Mouse (Mus musculus): ENCODE results near the gene Tfip11. TPM values are rescaled to one million over a fixed set of nuclear protein-coding genes. Genes with fewer than 3 reads are reported as not detected.

Tfip11 gene
- polyA plus RNA-seq, 1 experiment, result 31.6 TPM

DNA sequence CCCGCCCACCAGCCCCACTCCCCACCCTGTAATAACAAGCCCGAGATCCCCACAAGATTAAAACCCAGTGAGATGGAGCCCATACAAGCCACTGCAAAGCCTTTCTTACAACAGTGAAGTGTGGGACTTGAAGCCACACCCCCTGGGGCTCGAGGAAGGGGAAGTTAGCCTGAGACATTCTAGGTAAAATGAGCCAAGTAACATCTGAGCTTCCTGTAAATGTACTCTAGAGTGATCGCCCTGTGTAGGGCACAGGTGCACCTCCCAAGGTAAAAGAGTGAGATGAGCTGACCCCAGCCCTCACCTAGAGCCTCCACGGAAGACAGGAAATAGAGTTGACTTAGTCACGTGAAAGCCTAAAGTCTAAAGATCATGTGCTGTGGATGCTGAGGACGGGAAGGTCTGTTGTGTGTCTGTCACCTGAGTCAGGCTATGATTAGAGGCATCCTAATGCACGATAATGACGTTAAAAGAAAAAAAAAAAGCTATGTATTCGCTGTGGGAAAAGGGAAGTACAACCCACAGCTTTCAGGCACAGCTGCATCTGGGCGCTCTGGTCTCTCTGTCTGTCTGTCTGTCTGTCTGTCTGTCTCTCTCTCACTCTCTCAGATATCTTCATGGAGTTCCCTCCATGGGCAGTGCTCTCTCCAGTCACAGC, 39.0 kb upstream of the Tfip11 start:
- H3K27ac ChIP-seq (ENCODE audit: control insufficient read depth, insufficient read depth, low read depth, low read length), result no peak overlapping the region
- no peaks in the 10 kb centered on the region for H3K36me3 ChIP-seq (ENCODE audit: control insufficient read depth, insufficient read depth, low read length)
- H3K4me3 ChIP-seq (ENCODE audit: control insufficient read depth, low read depth, low read length), result no peak overlapping the region
- no peak for TF ChIP-seq POLR2A (IDR thresholded peaks at IDR 0.05; ENCODE audit: control insufficient read depth, low read depth, low read length)
- no peak for TF ChIP-seq CTCF (IDR thresholded peaks at IDR 0.05; ENCODE audit: control insufficient read depth, insufficient read depth, insufficient replicate concordance, low read depth, low read length)
- H3K4me1 ChIP-seq (ENCODE audit: control insufficient read depth, insufficient read depth, low read length), result peaks cover 7% of the 10 kb centered on the region
- no peaks in the 10 kb centered on the region for H3K27me3 ChIP-seq (ENCODE audit: control insufficient read depth, insufficient read depth, low read length)

GRCm38 (mm10) chr5:112287652-112288051, 38.5 kb upstream of the Tfip11 start:
- H3K36me3 ChIP-seq (ENCODE audit: control insufficient read depth, insufficient read depth, low read length), result no peaks in the 10 kb centered on the region
- H3K4me1 ChIP-seq (ENCODE audit: control insufficient read depth, insufficient read depth, low read length), result peaks cover 7% of the 10 kb centered on the region
- no peak overlapping the region for H3K27ac ChIP-seq (ENCODE audit: control insufficient read depth, insufficient read depth, low read depth, low read length)

GRCm38 (mm10) chr5:112288193-112289141, 37.7 kb upstream of the Tfip11 start:
- no peak for TF ChIP-seq POLR2A (IDR thresholded peaks at IDR 0.05; ENCODE audit: control insufficient read depth, low read depth, low read length)
- Histone ChIP-seq H3K4me1 (ENCODE audit: control insufficient read depth, insufficient read depth, low read length) (peaks cover 11% of the 10 kb centered on the region), H3K4me3 (ENCODE audit: control insufficient read depth, low read depth, low read length) (no peak overlapping the region), H3K27ac (ENCODE audit: control insufficient read depth, insufficient read depth, low read depth, low read length) (no peak overlapping the region), H3K36me3 (ENCODE audit: control insufficient read depth, insufficient read depth, low read length) (no peaks in the 10 kb centered on the region), H3K27me3 (ENCODE audit: control insufficient read depth, insufficient read depth, low read length) (no peaks in the 10 kb centered on the region)

More at GRCm38 (mm10) chr5:112287652-112288051, 38.5 kb upstream of the Tfip11 start:
- TF ChIP-seq POLR2A (IDR thresholded peaks at IDR 0.05; ENCODE audit: control insufficient read depth, low read depth, low read length) (no peak), CTCF (IDR thresholded peaks at IDR 0.05; ENCODE audit: control insufficient read depth, insufficient read depth, insufficient replicate concordance, low read depth, low read length) (no peak)
- no peak overlapping the region for H3K4me3 ChIP-seq (ENCODE audit: control insufficient read depth, low read depth, low read length)
- H3K27me3 ChIP-seq (ENCODE audit: control insufficient read depth, insufficient read depth, low read length), result no peaks in the 10 kb centered on the region

- Histone ChIP-seq H3K27ac (ENCODE audit: control insufficient read depth, insufficient read depth, low read depth, low read length) (no peak overlapping the region), H3K4me3 (ENCODE audit: control insufficient read depth, low read depth, low read length) (no peak overlapping the region), H3K27me3 (ENCODE audit: control insufficient read depth, insufficient read depth, low read length) (no peaks in the 10 kb centered on the region), H3K36me3 (ENCODE audit: control insufficient read depth, insufficient read depth, low read length) (no peaks in the 10 kb centered on the region), H3K4me1 (ENCODE audit: control insufficient read depth, insufficient read depth, low read length) (peaks cover 11% of the 10 kb centered on the region)
- TF ChIP-seq CTCF (IDR thresholded peaks at IDR 0.05; ENCODE audit: control insufficient read depth, insufficient read depth, insufficient replicate concordance, low read depth, low read length), result no peak
- TF ChIP-seq POLR2A (IDR thresholded peaks at IDR 0.05; ENCODE audit: control insufficient read depth, low read depth, low read length), result no peak
Observed at GRCm38 (mm10) chr5:112289236-112289635, 36.9 kb upstream of the Tfip11 start.

- H3K27me3 ChIP-seq (ENCODE audit: control insufficient read depth, insufficient read depth, low read length), result no peaks in the 10 kb centered on the region
- no peak overlapping the region for H3K27ac ChIP-seq (ENCODE audit: control insufficient read depth, insufficient read depth, low read depth, low read length)
- no peak overlapping the region for H3K4me3 ChIP-seq (ENCODE audit: control insufficient read depth, low read depth, low read length)
- H3K4me1 ChIP-seq (ENCODE audit: control insufficient read depth, insufficient read depth, low read length), result peaks cover 11% of the 10 kb centered on the region
- TF ChIP-seq POLR2A (IDR thresholded peaks at IDR 0.05; ENCODE audit: control insufficient read depth, low read depth, low read length) (no peak), CTCF (IDR thresholded peaks at IDR 0.05; ENCODE audit: control insufficient read depth, insufficient read depth, insufficient replicate concordance, low read depth, low read length) (no peak)
- no peaks in the 10 kb centered on the region for H3K36me3 ChIP-seq (ENCODE audit: control insufficient read depth, insufficient read depth, low read length)
Observed at GRCm38 (mm10) chr5:112289819-112290535, 36.2 kb upstream of the Tfip11 start.

GRCm38 (mm10) chr5:112290536-112290880, 35.6 kb upstream of the Tfip11 start:
- no peak overlapping the region for H3K4me3 ChIP-seq (ENCODE audit: control insufficient read depth, low read depth, low read length)
- TF ChIP-seq POLR2A (IDR thresholded peaks at IDR 0.05; ENCODE audit: control insufficient read depth, low read depth, low read length) (no peak), CTCF (IDR thresholded peaks at IDR 0.05; ENCODE audit: control insufficient read depth, insufficient read depth, insufficient replicate concordance, low read depth, low read length) (no peak)

DNA sequence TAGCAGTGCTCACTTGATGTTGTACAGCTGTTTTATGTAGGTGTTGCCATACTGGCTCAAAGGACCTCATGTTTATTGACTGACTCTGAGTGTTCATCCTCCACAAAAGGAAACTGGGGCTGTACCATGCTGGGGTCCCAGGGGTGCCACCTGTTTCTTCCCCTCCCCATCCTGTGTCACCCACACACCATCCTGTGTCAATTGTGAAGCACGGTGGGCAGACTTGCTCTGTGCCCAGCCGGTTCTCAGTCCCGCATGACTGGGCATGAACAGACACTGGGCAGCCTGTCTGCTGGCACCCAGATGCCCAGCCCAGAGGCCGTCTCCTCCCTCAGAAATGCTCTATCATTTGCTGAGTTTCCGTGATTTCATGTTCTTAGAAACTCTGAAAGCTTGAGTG, 34.3 kb upstream of the Tfip11 start:
- H3K4me1 ChIP-seq (ENCODE audit: control insufficient read depth, insufficient read depth, low read length), result peaks cover 11% of the 10 kb centered on the region
- TF ChIP-seq CTCF (IDR thresholded peaks at IDR 0.05; ENCODE audit: control insufficient read depth, insufficient read depth, insufficient replicate concordance, low read depth, low read length), result no peak
- no peak for TF ChIP-seq POLR2A (IDR thresholded peaks at IDR 0.05; ENCODE audit: control insufficient read depth, low read depth, low read length)
- no peak overlapping the region for H3K4me3 ChIP-seq (ENCODE audit: control insufficient read depth, low read depth, low read length)

More at GRCm38 (mm10) chr5:112290536-112290880, 35.6 kb upstream of the Tfip11 start:
- no peak overlapping the region for H3K27ac ChIP-seq (ENCODE audit: control insufficient read depth, insufficient read depth, low read depth, low read length)
- H3K36me3 ChIP-seq (ENCODE audit: control insufficient read depth, insufficient read depth, low read length), result no peaks in the 10 kb centered on the region
- H3K4me1 ChIP-seq (ENCODE audit: control insufficient read depth, insufficient read depth, low read length), result peaks cover 11% of the 10 kb centered on the region
- H3K27me3 ChIP-seq (ENCODE audit: control insufficient read depth, insufficient read depth, low read length), result no peaks in the 10 kb centered on the region

More for the DNA sequence above, 34.3 kb upstream of the Tfip11 start:
- Histone ChIP-seq H3K27ac (ENCODE audit: control insufficient read depth, insufficient read depth, low read depth, low read length) (no peak overlapping the region), H3K27me3 (ENCODE audit: control insufficient read depth, insufficient read depth, low read length) (no peaks in the 10 kb centered on the region), H3K36me3 (ENCODE audit: control insufficient read depth, insufficient read depth, low read length) (no peaks in the 10 kb centered on the region)
